Mouse (Mus musculus): ENCODE data around the gene Rab11fip2. TPM values are rescaled to one million over a fixed set of nuclear protein-coding genes. Genes with fewer than 3 reads are reported as not detected.

The Rab11fip2 gene
- total RNA-seq (2021) = 1 to 10 TPM; 8.4 to 8.8 TPM
- long read RNA-seq, experiment 1 = 0 reads
- long read RNA-seq, experiment 2 = 0 reads

GRCm38 (mm10) chr19:59943322-59943871 is at the start of gene Rab11fip2:
TSS of gene Rab11fip2 (minus strand) at chr19:59943654.
- DNase-seq = peak; percentile 89 to 90

GRCm38 (mm10) chr19:59981588-59981987 is 38.1 kb upstream of the Rab11fip2 start:
- DNase-seq = no peak

- DNase-seq = no peak
These were observed 11.5 kb upstream of the Rab11fip2 start for GRCm38 (mm10) chr19:59954936-59955335.

- DNase-seq = no peak
These were observed 6.3 kb upstream of the Rab11fip2 start for GRCm38 (mm10) chr19:59949731-59950130.

DNA sequence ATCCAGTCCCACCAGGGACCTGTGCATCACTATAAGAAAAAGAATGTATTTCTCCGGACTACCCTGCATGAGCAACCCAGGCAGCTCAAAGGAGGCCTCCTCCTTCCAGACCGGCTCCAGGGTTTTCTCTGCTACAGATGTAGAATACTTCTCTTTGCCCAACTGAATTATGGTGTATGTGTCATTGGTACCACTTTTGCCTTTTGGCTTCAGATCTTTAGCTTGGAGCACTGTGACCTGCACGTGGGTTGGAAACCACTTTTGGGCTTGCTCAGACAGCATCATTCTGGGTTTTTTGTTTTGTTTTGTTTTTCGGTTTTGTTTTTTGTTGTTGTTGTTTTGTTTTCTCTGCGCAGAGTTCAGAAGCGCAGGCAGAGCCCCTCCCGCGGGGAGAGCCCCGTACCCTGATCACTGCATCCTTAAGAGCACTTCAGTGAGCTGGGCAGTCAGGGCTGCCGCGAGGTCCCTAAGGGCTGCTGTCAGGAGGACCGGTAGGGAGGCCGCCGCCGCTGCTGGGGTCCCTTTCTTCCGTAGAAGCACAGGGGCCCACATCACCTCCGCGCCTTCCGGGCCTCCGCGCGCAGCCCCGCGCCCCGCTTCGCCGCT is 635 bp downstream of the Rab11fip2 start:
- DNase-seq = peak in 1 of 2 experiments; percentile 6

DNA sequence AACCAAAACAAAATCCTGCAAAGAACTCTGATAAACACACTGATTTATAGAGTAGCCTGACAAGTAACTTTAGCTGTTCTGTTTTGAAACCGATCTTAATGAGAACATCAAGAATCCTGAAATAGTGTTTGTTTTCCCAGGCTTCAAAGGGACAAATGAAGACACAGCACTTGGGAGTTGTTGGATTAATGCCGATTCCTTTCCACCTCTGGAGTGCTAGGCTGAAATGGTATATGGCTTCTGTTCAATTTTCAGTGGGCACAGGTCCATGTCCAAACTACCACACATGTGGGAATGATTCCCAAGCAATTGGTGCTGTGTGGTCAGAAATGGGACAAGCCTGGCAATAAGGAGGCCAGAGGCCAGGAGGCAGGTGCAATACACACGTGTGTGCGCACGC is 3.7 kb downstream of the Rab11fip2 start:
- DNase-seq = peak; percentile 7 to 32

DNA sequence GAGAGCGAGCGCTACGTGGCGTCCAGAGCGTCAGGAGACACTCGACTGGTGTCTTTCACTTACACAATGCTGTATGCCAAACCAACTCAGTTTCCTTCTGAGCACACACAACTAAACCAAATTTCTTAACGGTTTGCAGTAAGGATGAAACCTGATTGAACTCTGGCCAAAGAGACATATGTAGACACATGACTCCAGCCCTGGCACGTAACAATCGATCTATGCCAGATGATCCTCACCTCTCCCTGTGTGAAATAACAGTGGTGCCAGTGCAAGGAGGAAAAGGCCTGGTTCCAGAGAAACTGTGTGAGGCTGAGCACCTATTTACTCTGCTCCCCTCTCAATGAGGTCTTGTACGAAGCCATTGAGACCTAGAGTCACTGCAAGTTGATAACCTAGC is 11.4 kb downstream of the Rab11fip2 start:
- DNase-seq = no peak

DNA sequence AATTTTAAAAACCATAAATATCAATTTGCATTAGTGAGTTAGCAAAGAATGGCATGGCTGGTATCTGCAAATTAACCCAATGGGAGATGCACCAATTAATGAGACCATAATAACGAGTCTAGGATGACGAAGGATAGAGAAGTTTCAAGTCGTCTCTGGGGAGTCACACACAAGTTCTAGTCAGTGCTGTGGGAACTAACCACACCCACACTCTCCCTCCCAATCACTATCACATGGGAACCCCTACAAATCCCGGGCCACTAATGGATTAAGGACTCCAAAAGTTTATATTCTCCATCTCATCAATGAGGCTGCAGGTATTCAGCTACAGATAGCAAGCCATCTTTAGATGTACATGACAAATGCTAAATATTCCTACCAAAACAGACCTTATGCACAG is 14.8 kb downstream of the Rab11fip2 start:
- DNase-seq = no peak

DNA sequence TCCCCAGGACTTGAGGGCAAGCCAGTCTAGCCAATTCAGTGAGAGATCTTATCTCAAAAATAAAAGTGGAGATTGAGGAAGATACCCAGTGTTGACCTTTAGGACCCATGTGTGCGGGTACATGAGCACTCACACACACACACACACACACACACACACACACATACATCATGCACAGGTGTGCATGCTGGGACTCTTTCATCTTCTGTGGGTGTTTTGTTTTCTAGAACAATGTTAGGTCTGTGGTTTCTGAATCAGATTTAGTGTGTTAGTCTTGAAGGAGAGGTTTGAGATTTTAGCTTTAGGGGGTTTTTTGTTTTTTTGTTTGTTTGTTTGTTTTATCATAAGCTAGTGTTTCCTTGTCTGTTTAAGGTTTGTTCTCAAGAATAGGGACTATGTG is 17.3 kb downstream of the Rab11fip2 start:
- DNase-seq = no peak

GRCm38 (mm10) chr19:59920846-59921245 is 22.6 kb downstream of the Rab11fip2 start:
- no peak for DNase-seq

DNA sequence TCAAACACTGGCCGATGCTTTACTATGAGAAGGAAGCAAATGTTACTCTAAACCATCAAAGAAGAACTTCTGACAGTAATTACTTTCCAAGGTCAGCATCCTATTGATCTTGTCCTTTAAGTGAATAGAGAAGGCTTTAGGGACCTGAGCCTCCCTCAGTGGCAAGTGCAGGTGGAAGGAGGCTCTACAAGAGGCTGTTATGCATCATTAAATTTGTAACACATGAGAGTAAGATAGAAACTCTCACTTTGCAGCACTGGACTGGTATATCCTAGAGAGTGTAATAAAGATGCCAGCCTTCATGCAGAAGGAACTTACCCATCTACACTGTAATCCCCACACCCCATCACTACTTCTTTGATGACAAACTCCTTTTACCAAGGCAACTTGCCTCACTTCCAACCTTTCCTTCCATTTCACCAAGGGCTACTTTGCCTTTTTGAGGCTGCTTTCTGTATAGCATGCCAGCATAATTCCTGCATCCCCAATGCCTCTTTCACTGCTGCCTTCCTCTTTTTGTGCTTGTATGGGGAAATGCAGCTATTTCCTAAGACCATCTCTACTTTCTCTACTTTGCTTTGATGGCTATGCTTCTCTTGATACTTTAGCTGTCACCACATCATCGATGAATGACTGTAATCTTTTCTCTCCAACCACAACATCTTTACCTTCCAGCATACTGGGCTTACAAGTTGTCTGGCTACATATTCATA is 25.4 kb downstream of the Rab11fip2 start:
- DNase-seq = no peak

- no peak for DNase-seq
These were observed 31.9 kb downstream of the Rab11fip2 start for GRCm38 (mm10) chr19:59911554-59911953.

DNA sequence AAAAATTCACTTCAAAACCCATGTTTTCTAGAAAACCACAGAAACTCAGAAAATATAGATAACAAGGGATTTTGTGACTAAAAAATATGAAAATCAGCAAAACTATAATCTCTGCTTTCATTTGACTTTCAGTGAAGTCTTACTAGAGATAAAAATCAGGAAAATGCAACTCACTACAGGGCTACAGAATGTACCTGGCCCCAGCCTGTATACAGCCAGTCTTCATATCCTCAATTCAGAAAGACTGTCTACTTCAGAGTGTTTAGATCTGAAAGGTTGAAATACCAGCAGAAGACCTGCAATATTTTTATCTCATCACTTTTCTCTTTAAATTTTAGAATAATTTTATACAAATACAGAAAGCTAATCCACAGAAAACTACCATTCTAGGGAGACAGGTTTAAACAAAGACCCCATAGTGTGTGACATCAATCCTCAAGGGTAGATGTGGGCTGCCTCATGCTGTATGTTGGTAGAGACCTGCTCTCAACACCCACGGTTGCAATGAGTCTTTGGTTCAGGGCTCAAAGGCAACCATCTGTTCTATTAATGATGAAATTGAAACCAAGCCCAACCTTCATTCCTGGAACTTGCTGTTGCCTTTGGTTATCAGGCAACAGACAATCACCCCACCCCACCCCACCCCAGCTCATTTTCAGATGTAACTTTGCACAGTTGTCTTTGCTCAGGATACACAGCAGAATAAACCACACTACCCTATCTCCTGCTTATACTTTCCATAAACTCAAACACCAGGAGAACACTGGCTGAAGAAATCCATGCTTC is 38.0 kb downstream of the Rab11fip2 start:
- no peak for DNase-seq

DNA sequence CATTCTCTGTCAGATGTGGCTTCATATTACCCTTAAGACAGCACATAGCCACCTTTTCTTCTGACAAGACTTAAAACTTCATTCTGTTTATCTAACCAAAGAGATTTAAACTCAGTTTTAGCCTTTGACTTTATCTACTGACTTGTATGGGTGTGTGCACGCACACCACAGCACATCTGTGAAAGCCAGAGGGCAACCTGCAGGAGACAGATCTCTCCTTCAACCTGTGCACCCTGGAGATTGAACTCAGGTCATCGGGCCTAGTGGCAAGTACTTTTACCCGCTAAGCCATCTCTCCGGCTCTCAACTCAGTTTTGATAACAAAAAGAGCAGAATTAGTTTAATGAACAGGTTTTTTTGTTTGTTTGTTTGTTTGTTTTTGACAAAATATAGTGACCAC is 43.5 kb downstream of the Rab11fip2 start:
- no peak for DNase-seq

- no peak for DNase-seq
These were observed 45.2 kb downstream of the Rab11fip2 start for GRCm38 (mm10) chr19:59898301-59898700.

DNA sequence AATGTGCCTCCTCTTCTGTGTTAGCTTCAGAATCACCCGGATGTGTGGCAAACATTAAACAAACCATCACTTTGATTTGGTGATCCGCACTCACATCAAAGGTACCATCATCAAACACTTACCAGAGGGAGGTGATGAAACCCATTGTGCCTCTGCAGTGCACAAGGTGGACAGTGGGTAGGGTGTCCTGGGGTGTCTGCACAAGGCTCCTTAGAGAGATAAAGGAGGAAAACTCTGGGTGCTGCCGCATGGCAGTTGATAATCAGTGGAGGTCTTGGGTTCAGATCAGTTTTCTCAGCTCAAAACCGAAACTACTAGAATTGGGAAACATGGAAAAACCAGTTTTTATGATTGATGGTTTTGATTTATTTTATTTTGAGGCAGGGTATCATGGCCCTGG is 54.1 kb downstream of the Rab11fip2 start:
- no peak for DNase-seq

DNA sequence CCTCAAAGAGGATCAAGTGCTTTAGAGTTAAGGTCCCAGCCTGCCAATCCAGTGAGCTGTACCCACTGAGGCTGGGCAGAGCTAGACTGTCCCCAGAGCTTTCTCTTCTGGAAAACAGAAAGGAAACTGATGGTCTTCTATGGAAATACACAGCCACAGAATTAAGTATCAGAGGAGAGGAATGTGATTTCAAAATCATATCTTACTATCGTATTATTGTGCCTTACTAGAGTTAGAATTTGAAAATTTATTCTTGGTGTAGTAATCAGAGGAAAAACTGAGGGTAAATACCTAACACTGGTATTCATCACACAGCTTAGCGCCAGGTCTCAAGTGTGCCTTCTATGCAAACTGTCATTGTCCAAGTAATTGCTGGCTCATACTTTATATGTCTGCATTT is 54.6 kb downstream of the Rab11fip2 start:
- DNase-seq = no peak

DNA sequence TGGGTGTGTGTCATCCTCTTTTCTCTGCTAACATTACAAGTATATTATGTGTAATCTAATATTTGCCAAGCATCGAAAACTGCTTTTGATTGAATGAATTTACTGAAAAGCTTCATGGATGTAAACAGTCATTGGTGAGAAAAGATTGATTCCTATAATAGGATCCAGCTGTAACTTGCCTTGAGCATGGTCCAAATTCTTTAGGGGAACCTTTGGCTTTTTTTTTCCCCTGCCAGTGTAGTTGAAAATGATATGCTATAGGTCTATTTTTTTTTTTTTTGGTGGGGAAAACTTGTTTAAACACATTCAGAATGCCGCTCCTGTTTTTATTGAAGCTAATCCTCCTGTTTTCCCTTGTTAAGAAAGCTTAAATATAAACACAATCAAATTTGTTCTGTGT is 55.6 kb downstream of the Rab11fip2 start:
- DNase-seq = no peak

GRCm38 (mm10) chr19:59885301-59885700 is 58.2 kb downstream of the Rab11fip2 start:
- no peak for DNase-seq

DNA sequence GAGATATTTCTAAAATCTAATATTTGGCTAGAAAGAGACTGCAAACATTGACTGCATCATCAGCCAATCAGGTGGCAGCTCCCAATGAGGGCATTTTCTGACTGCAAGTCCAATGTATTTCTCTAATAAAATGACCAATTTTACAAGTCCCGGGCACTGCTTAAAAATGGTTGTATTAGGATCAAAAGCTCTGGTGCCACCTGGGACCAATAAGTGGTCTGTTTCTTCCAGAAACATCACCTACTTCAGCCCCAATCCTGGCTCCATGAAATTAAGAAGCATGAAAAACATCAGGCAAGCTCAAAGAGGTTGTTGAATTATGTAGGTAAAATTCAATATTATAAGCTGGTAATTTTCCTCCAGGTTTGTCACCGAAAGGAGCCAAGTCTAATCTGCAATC is 66.2 kb downstream of the Rab11fip2 start:
- DNase-seq = no peak

GRCm38 (mm10) chr19:59866666-59867065 is 76.8 kb downstream of the Rab11fip2 start:
- no peak for DNase-seq

DNA sequence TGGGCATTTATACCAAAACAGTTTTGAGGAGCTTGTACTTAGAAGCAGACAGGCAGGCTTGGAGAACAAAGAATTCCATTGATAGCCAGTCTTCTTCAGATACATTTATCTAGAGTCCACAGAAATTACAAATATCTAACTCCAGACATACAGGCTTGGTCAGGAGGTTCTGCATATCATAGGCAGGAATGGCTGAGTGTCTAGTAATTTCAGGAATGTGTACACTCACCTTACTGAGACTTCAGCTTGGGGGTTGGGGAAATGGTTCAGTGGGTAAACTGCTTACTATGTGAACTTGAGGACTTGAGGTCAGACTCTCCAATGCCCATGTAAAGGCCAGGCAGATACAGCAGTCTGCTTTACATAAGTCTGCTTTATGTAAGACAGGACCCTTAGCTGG is 81.0 kb downstream of the Rab11fip2 start:
- DNase-seq = no peak

GRCm38 (mm10) chr19:59860799-59861198 is 82.7 kb downstream of the Rab11fip2 start:
- no peak for DNase-seq
